Mouse (Mus musculus) adrenal gland, postnatal 36 days (tissue): Measurements from ENCODE around the gene Tmem150c. TPM values are rescaled to one million over a fixed set of nuclear protein-coding genes. Genes with fewer than 3 reads are reported as not detected.

Experiments
- total RNA-seq, 2 experiments: library from RNA; stranded (reverse); gene quantifications; 2 replicates each; pipeline ENCODE4 v1.2.3; 2021

Gene Tmem150c
- total RNA-seq, 2 experiments from 2014 or later: 12.2 to 19.0 TPM

Other genes starting within 250 kb of the Tmem150c start
- 100 to 1,000 TPM; 131 to 138 TPM for gene Hnrnpd, start 180.9 kb downstream of the Tmem150c start, total RNA-seq
- gene 4930524J08Rik, start 180.7 kb downstream of the Tmem150c start, total RNA-seq: 1 to 10 TPM; 1.2 to 2.2 TPM
- gene Hnrnpdl, start 120.1 kb downstream of the Tmem150c start, total RNA-seq: 100 to 1,000 TPM; 109 to 118 TPM
- gene Enoph1, start 119.8 kb downstream of the Tmem150c start, total RNA-seq: 10 to 100 TPM; 33.2 to 36.6 TPM